Mouse (Mus musculus) heart, postnatal 36 days (tissue): ENCODE data around the gene 4931429L15Rik. TPM values are rescaled to one million over a fixed set of nuclear protein-coding genes. Genes with fewer than 3 reads are reported as not detected.

Experiments
- DNase-seq, 2 experiments: peaks; one replicate each; pipeline ENCODE4 v3.0.0; 2021 to 2022
- intact Hi-C: fragments of 180-260 bp; cut with DNase I; formaldehyde crosslinking; loops from one replicate; pipeline ENCODE4 v1.15.1; 2025
- total RNA-seq, 2 experiments: library from RNA; stranded (reverse); gene quantifications; 2 replicates each; pipeline ENCODE4 v1.2.3; 2021

4931429L15Rik gene
- total RNA-seq, 2 experiments from 2014 or later, result not detected

- intact Hi-C loops, result no loop called here
- DNase-seq, result no peak
Observed at GRCm38 (mm10) chr9:46269125-46269524, 50.7 kb downstream of the 4931429L15Rik start.

GRCm38 (mm10) chr9:46268343-46268873, 51.4 kb downstream of the 4931429L15Rik start, which contains the start of gene Apoa5:
Apoa5 (plus strand) TSS chr9:46268633.
- no peak for DNase-seq
- intact Hi-C loops, result no loop called here

- no peak for DNase-seq
- intact Hi-C loops, result no loop called here
Observed at GRCm38 (mm10) chr9:46261131-46261530, 58.7 kb downstream of the 4931429L15Rik start.

- intact Hi-C loops, result no loop called here
- no peak for DNase-seq
Observed at GRCm38 (mm10) chr9:46259111-46259510, 60.7 kb downstream of the 4931429L15Rik start.

- DNase-seq, result no peak
- intact Hi-C loops, result no loop called here
Observed at GRCm38 (mm10) chr9:46257546-46257945, 62.2 kb downstream of the 4931429L15Rik start.

GRCm38 (mm10) chr9:46256658-46257385, 63.0 kb downstream of the 4931429L15Rik start:
- no peak for DNase-seq
- intact Hi-C loops, result no loop called here

GRCm38 (mm10) chr9:46256177-46256576, 63.6 kb downstream of the 4931429L15Rik start:
- DNase-seq, result no peak
- intact Hi-C loops, result no loop called here

Other genes starting within 250 kb of the 4931429L15Rik start
- not detected for gene Apoa1, start 91.4 kb downstream of the 4931429L15Rik start, total RNA-seq
- not detected for gene Apoc3, start 84.3 kb downstream of the 4931429L15Rik start, total RNA-seq
- not detected for gene Apoa4, start 79.3 kb downstream of the 4931429L15Rik start, total RNA-seq
- gene Apoa5, start 51.4 kb downstream of the 4931429L15Rik start, total RNA-seq, result not detected
- gene Zpr1, start 46.9 kb downstream of the 4931429L15Rik start, total RNA-seq, result 10 to 100 TPM; 19.5 to 24.6 TPM
- gene Bud13, start 37.0 kb downstream of the 4931429L15Rik start, total RNA-seq, result 1 to 10 TPM; 7.5 to 9.1 TPM